Comparison of ENCODE assay signal across 8 mouse cellular contexts in the genomic region with DNA sequence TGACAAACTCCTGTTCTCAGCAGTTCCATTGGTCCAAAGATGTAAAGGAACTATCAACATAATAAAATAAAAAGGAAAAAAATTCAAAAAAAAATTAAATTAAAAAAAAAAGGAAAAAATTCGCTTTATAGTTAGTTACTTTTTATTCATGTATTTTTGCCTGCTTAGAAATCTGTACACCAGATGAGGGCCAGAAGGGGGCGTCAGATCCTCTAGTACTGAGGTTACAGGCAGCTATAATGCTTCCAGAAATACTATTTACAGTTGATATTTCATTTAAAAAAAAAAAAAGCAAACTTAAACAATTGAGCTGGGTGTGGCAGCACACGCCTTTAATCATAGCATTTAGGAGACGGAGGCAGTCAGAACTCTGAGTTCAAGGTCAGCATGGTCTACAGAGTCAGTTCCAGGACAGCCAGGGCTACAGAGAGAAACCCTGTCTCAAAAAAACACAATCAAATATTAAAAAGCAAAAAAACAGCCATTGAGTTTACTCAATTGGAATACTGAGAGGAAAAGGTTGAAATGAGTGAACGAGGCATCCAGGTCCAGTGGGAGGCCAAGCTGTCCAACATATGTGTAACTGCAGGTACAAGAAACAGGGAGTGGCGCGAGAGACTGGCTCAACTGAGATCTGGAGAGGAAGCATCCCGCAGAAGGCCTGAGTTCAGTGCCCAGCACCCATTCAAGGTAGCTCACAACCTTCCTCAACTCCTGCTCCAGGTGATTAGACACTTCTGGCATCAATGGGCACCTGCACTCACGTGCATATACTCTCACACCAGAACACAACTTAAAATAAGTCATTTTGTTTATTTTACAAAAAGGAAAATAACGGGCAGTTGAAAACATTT. TPM values are rescaled to one million over a fixed set of nuclear protein-coding genes. Genes with fewer than 3 reads are reported as not detected.
A peak's percentile ranks its signal among the peaks of the same experiment; 100 is the strongest.
DNase-seq lines count a peak whose midpoint lies in the region; ATAC-seq and TF ChIP-seq lines count a peak whose summit lies in the region.

No protein-coding gene starts in this region.

- H3K27ac ChIP-seq in hindbrain, embryonic 10.5 days, result no peak overlapping the region
- peak overlapping the region; percentile 37; the same call in 1 of the 2 replicates for H3K27ac ChIP-seq in spleen, adult 2 months (ENCODE audit: insufficient read depth, low read length)

- peak; percentile 11 for DNase-seq in urinary bladder, postnatal 25 days (ENCODE audit: low spot score)
- DNase-seq in urinary bladder, adult 18-20 months (ENCODE audit: low spot score in 2 of 2), result no peak
- peak; percentile 39 to 65 for DNase-seq in cerebellum, postnatal 14 days
- DNase-seq in hindbrain, embryonic 10.5 days (ENCODE audit: low spot score), result no peak
- DNase-seq in layer of hippocampus, postnatal 10 days (ENCODE audit: low spot score in 2 of 2), result peak; percentile 36 to 51
- DNase-seq in lung, postnatal 25 days (ENCODE audit: low spot score), result peak; percentile 23
- peak in 1 of 2 experiments; percentile 46 for DNase-seq in spleen, adult 2 months (ENCODE audit: low read depth in 1 of 2, low spot score in 2 of 2)

- ATAC-seq in inflammation-experienced regulatory T-cells, adult 6 months, result no peak

- no peak for TF ChIP-seq CTCF in spleen, adult 2 months (IDR thresholded peaks at IDR 0.05; ENCODE audit: extremely low read depth, insufficient read depth, insufficient read length, insufficient replicate concordance)

- H3K4me1 ChIP-seq in hindbrain, embryonic 10.5 days (replicated peaks), result peaks cover 18% of the 10 kb centered on the region
- peaks cover 2% of the 10 kb centered on the region for H3K4me1 ChIP-seq in spleen, adult 2 months (ENCODE audit: control insufficient read depth, insufficient read depth, insufficient read length)

- H3K4me3 ChIP-seq in hindbrain, embryonic 10.5 days, result peak overlapping the region; percentile 87
- peak overlapping the region; percentile 89; the same call in 1 of the 2 replicates for H3K4me3 ChIP-seq in spleen, adult 2 months (ENCODE audit: extremely low read depth, insufficient read depth, insufficient read length)

- WGBS in hindbrain, embryonic 10.5 days, result 64% methylated on average over 10 of the region's 10 CpGs
- 68% methylated on average over 10 of the region's 10 CpGs for WGBS in spleen, adult 2 months

- no peaks in the 10 kb centered on the region for H3K27me3 ChIP-seq in hindbrain, embryonic 10.5 days (ENCODE audit: insufficient read depth, poor library complexity, severe bottlenecking)
- H3K27me3 ChIP-seq in spleen, adult 2 months (ENCODE audit: control insufficient read depth, insufficient read depth, low read length), result no peaks in the 10 kb centered on the region

- no peaks in the 10 kb centered on the region for H3K9me3 ChIP-seq in hindbrain, embryonic 10.5 days

- peaks cover 27% of the 10 kb centered on the region for H3K36me3 ChIP-seq in hindbrain, embryonic 10.5 days
- H3K36me3 ChIP-seq in spleen, adult 2 months (ENCODE audit: control insufficient read depth, insufficient read depth, low read length), result peaks cover 10% of the 10 kb centered on the region

- no peak for TF ChIP-seq POLR2A in spleen, adult 2 months (IDR thresholded peaks at IDR 0.05; ENCODE audit: low read depth, low read length)

RNA-seq across cellular contexts. Expression of gene Nudt19, which starts 2.1 kb away (rescaled TPM):
- 41.8 and 48.7 TPM in 2 replicates for polyA plus RNA-seq in hindbrain, embryonic 10.5 days (2016; fragmentation: Nextera tagmentation; extraction: Ambion mirVana)
- total RNA-seq in layer of hippocampus, postnatal 10 days (2021), result 10 to 100 TPM; 63.4 to 77.1 TPM
- 13.8 and 32.3 TPM in 2 replicates for polyA plus RNA-seq in spleen, adult 2 months (2012; rRNA removed)
- 10 to 100 TPM; 48.7 to 54.7 (median 50.4) TPM for polyA plus RNA-seq in inflammation-experienced regulatory T-cells, adult 6 months (2017; shearing (Covaris generic))

RNA-seq across cellular contexts. Expression of gene Tdrd12, which starts 16.4 kb away (rescaled TPM):
- polyA plus RNA-seq in hindbrain, embryonic 10.5 days (2016; fragmentation: Nextera tagmentation; extraction: Ambion mirVana), result 0.30 TPM in 1 of 2 replicates, not detected in the other
- 1 to 10 TPM in 1 of 2 experiments, under 1 TPM in 1; 0.76 to 1.2 TPM for total RNA-seq in layer of hippocampus, postnatal 10 days (2021)
- polyA plus RNA-seq in spleen, adult 2 months (2012; rRNA removed), result not detected in 2 replicates
- not detected for polyA plus RNA-seq in inflammation-experienced regulatory T-cells, adult 6 months (2017; shearing (Covaris generic))

RNA-seq across cellular contexts. Expression of gene Rgs9bp, which starts 31.4 kb away (rescaled TPM):
- 0.18 and 0.26 TPM in 2 replicates for polyA plus RNA-seq in hindbrain, embryonic 10.5 days (2016; fragmentation: Nextera tagmentation; extraction: Ambion mirVana)
- under 1 TPM; 0.62 to 0.87 TPM for total RNA-seq in layer of hippocampus, postnatal 10 days (2021)
- 0.11 TPM in 2 replicates for polyA plus RNA-seq in spleen, adult 2 months (2012; rRNA removed)
- not detected for polyA plus RNA-seq in inflammation-experienced regulatory T-cells, adult 6 months (2017; shearing (Covaris generic))

RNA-seq across cellular contexts. Expression of gene Ankrd27, which starts 32.1 kb away (rescaled TPM):
- 31.4 and 36.8 TPM in 2 replicates for polyA plus RNA-seq in hindbrain, embryonic 10.5 days (2016; fragmentation: Nextera tagmentation; extraction: Ambion mirVana)
- total RNA-seq in layer of hippocampus, postnatal 10 days (2021), result 10 to 100 TPM; 40.1 to 46.4 TPM
- 17.5 and 20.2 TPM in 2 replicates for polyA plus RNA-seq in spleen, adult 2 months (2012; rRNA removed)
- 10 to 100 TPM; 44.9 to 51.8 (median 50.5) TPM for polyA plus RNA-seq in inflammation-experienced regulatory T-cells, adult 6 months (2017; shearing (Covaris generic))

Comparison
In these comparisons a context has a peak if more than half of its experiments do, and no peak if none do; other contexts are left out.
1. DNase-seq: peak in urinary bladder, postnatal 25 days (single experiment), cerebellum, postnatal 14 days (2 of 2), layer of hippocampus, postnatal 10 days (2 of 2) and lung, postnatal 25 days (single experiment); none in urinary bladder, adult 18-20 months (0 of 2) and hindbrain, embryonic 10.5 days (single experiment).